Mouse (Mus musculus): ENCODE measurements at regions not wholly inside any gene's neighbourhood (a gene's known extent, or its start where the extent isn't known, plus 50 kb on each side); places are given as distances from the start of the nearest gene placed in this dataset.
A peak's percentile ranks its signal among the peaks of the same experiment; 100 is the strongest.

- DNase-seq: peak; percentile 55 to 64
Measured at GRCm38 (mm10) chr11:64579826-64580225, 143.4 kb upstream of the F930015N05Rik start.

GRCm38 (mm10) chr11:64586056-64586455 is 149.6 kb upstream of the F930015N05Rik start:
- DNase-seq: no peak

GRCm38 (mm10) chr11:64587034-64587710 is 150.7 kb upstream of the F930015N05Rik start:
- no peak for DNase-seq

- peak; percentile 8 to 14 for DNase-seq
Measured at GRCm38 (mm10) chr11:64587751-64588600, 151.5 kb upstream of the F930015N05Rik start.

- no peak for DNase-seq
Measured at GRCm38 (mm10) chr11:64588601-64588989, 152.1 kb upstream of the F930015N05Rik start.

- peak; percentile 36 to 52 for DNase-seq
Measured at GRCm38 (mm10) chr11:64589026-64589425, 152.6 kb upstream of the F930015N05Rik start.

- no peak for DNase-seq
Measured at GRCm38 (mm10) chr11:64590091-64590490, 153.6 kb upstream of the F930015N05Rik start.

GRCm38 (mm10) chr11:64592253-64592652 is 155.8 kb upstream of the F930015N05Rik start:
- DNase-seq: no peak

GRCm38 (mm10) chr11:64597305-64597704 is 160.9 kb upstream of the F930015N05Rik start:
- no peak for DNase-seq

GRCm38 (mm10) chr11:64599178-64599577 is 162.7 kb upstream of the F930015N05Rik start:
- peak; percentile 77 to 79 for DNase-seq

- peak; percentile 27 to 53 for DNase-seq
Measured at GRCm38 (mm10) chr11:64600201-64601102, 164.0 kb upstream of the F930015N05Rik start.

- no peak for DNase-seq
Measured at GRCm38 (mm10) chr11:64609043-64609442, 172.6 kb upstream of the F930015N05Rik start.

- DNase-seq: no peak
Measured at GRCm38 (mm10) chr11:64610724-64611123, 174.3 kb upstream of the F930015N05Rik start.

- no peak for DNase-seq
Measured at GRCm38 (mm10) chr11:64615140-64615539, 178.7 kb upstream of the F930015N05Rik start.

- peak; percentile 29 to 39 for DNase-seq
Measured at GRCm38 (mm10) chr11:64618631-64619385, 182.4 kb upstream of the F930015N05Rik start.

GRCm38 (mm10) chr11:64627180-64627579 is 190.7 kb upstream of the F930015N05Rik start:
- no peak for DNase-seq

- no peak for DNase-seq
Measured at GRCm38 (mm10) chr11:64640947-64641346, 204.5 kb upstream of the F930015N05Rik start.

GRCm38 (mm10) chr11:64643171-64643570 is 206.7 kb upstream of the F930015N05Rik start:
- no peak for DNase-seq

GRCm38 (mm10) chr11:64647938-64648337 is 211.5 kb upstream of the F930015N05Rik start:
- no peak for DNase-seq

- peak in 1 of 2 experiments; percentile 1 for DNase-seq
Measured at GRCm38 (mm10) chr11:64650571-64651282, 214.3 kb upstream of the F930015N05Rik start.

- no peak for DNase-seq
Measured at GRCm38 (mm10) chr11:64652811-64653210, 216.4 kb upstream of the F930015N05Rik start.

Measured in kidney, postnatal 36 days (tissue).